ENCODE assay signal across 8 mouse cellular contexts in genomic region chr14:28848831-28849590, GRCm38 (mm10).
DNase-seq lines count a peak whose midpoint lies in the region; ATAC-seq and TF ChIP-seq lines count a peak whose summit lies in the region.

No protein-coding gene starts in this region.

- H3K27ac ChIP-seq in intestine, postnatal 0 days (ENCODE audit: low read depth, low read length) = no peak overlapping the region
- no peak overlapping the region for H3K27ac ChIP-seq in intestine, embryonic 15.5 days
- H3K27ac ChIP-seq in hindbrain, embryonic 12.5 days = no peak overlapping the region

- no peaks in the 10 kb centered on the region for H3K27me3 ChIP-seq in intestine, postnatal 0 days (replicated peaks; ENCODE audit: control insufficient read depth, insufficient read depth, low read length)
- no peaks in the 10 kb centered on the region for H3K27me3 ChIP-seq in intestine, embryonic 15.5 days (replicated peaks)
- H3K27me3 ChIP-seq in hindbrain, embryonic 12.5 days = no peaks in the 10 kb centered on the region

- no peak overlapping the region for H3K4me2 ChIP-seq in intestine, postnatal 0 days (replicated peaks; ENCODE audit: low read depth)
- no peak overlapping the region for H3K4me2 ChIP-seq in intestine, embryonic 15.5 days (replicated peaks)
- no peak overlapping the region for H3K4me2 ChIP-seq in hindbrain, embryonic 12.5 days (replicated peaks)

- H3K36me3 ChIP-seq in intestine, postnatal 0 days (ENCODE audit: control insufficient read depth, insufficient read depth) = no peaks in the 10 kb centered on the region
- H3K36me3 ChIP-seq in intestine, embryonic 15.5 days = no peaks in the 10 kb centered on the region
- no peaks in the 10 kb centered on the region for H3K36me3 ChIP-seq in hindbrain, embryonic 12.5 days

- no peak overlapping the region for H3K9ac ChIP-seq in intestine, postnatal 0 days (ENCODE audit: low read depth, low read length)
- H3K9ac ChIP-seq in intestine, embryonic 15.5 days = no peak overlapping the region
- H3K9ac ChIP-seq in hindbrain, embryonic 12.5 days = no peak overlapping the region

- no peak for ATAC-seq in intestine, postnatal 0 days
- no peak for ATAC-seq in intestine, embryonic 15.5 days
- no peak for ATAC-seq in hindbrain, embryonic 12.5 days (ENCODE audit: low FRiP score)

- TF ChIP-seq CTCF in intestine, postnatal 0 days (IDR thresholded peaks at IDR 0.05; ENCODE audit: low read depth) = 0 out of 2 replicates have a peak, but pooled peaks have one; percentile 15

- no peak overlapping the region for H3K4me3 ChIP-seq in intestine, postnatal 0 days (ENCODE audit: low read depth, low read length)
- no peak overlapping the region for H3K4me3 ChIP-seq in intestine, embryonic 15.5 days (replicated peaks)
- H3K4me3 ChIP-seq in hindbrain, embryonic 12.5 days = no peak overlapping the region

- H3K9me3 ChIP-seq in intestine, postnatal 0 days (ENCODE audit: control insufficient read depth) = no peaks in the 10 kb centered on the region
- H3K9me3 ChIP-seq in intestine, embryonic 15.5 days = no peaks in the 10 kb centered on the region
- no peaks in the 10 kb centered on the region for H3K9me3 ChIP-seq in hindbrain, embryonic 12.5 days (replicated peaks)

- WGBS in intestine, postnatal 0 days = 19% methylated on average over 2 of the region's 2 CpGs
- 22% methylated on average over 2 of the region's 2 CpGs for WGBS in intestine, embryonic 15.5 days
- 31% methylated on average over 2 of the region's 2 CpGs for WGBS in hindbrain, embryonic 12.5 days

- no peaks in the 10 kb centered on the region for H3K4me1 ChIP-seq in intestine, postnatal 0 days (replicated peaks; ENCODE audit: control insufficient read depth, insufficient read depth, low read length)
- no peaks in the 10 kb centered on the region for H3K4me1 ChIP-seq in intestine, embryonic 15.5 days (replicated peaks)
- no peaks in the 10 kb centered on the region for H3K4me1 ChIP-seq in hindbrain, embryonic 12.5 days

- intact Hi-C loops in left cerebral cortex, postnatal 4 days (cut with DNase I) = no loop called here

- DNase-seq in Muller cell, postnatal 12 days (ENCODE audit: inconsistent ontology term) = peak; percentile 19
- peak; percentile 27 to 67 for DNase-seq in adrenal gland, postnatal 36 days
- peak; percentile 75 for DNase-seq in left cerebral cortex, postnatal 4 days
- DNase-seq in urinary bladder, postnatal 14 days (ENCODE audit: low spot score) = peak; percentile 34
- DNase-seq in thymus, postnatal 25 days = no peak
